Mouse (Mus musculus) heart, embryonic 12.5 days (tissue): ENCODE measurements around the gene Cdc6. TPM values are rescaled to one million over a fixed set of nuclear protein-coding genes. Genes with fewer than 3 reads are reported as not detected.

Experiments
- ATAC-seq: fragments of 200-750 bp; cut with Nextera tagmentation; 2 replicates; pipeline ENCODE4 v1.8.0; 2017; ENCODE audit warnings: moderate TSS enrichment, moderate library complexity; ENCODE audit not compliant: insufficient number of reproducible peaks, low FRiP score
- H3K27ac ChIP-seq: fragments of 300-500 bp; sonication (generic); 2 replicates; pipeline ENCODE4 v1.5.1; 2016; ENCODE audit warnings: mild to moderate bottlenecking, moderate library complexity; ENCODE audit not compliant: poor library complexity, severe bottlenecking
- H3K27me3 ChIP-seq: fragments of 300-500 bp; sonication (generic); replicated peaks from 2 replicates; pipeline ENCODE4 v1.6.1; 2016; ENCODE audit warnings: mild to moderate bottlenecking, moderate library complexity
- H3K36me3 ChIP-seq: fragments of 300-500 bp; sonication (generic); 2 replicates; pipeline ENCODE4 v1.6.1; 2016; ENCODE audit warnings: mild to moderate bottlenecking, moderate library complexity
- H3K4me1 ChIP-seq: fragments of 300-500 bp; sonication (generic); replicated peaks from 2 replicates; pipeline ENCODE4 v1.6.1; 2016; ENCODE audit warnings: mild to moderate bottlenecking
- H3K4me2 ChIP-seq: fragments of 300-500 bp; sonication (generic); 2 replicates; pipeline ENCODE4 v1.6.1; 2016; ENCODE audit warnings: mild to moderate bottlenecking, moderate library complexity
- H3K4me3 ChIP-seq: fragments of 300-500 bp; sonication (generic); 2 replicates; pipeline ENCODE4 v1.5.1; 2016; ENCODE audit warnings: mild to moderate bottlenecking
- H3K9ac ChIP-seq: fragments of 300-500 bp; sonication (generic); 2 replicates; pipeline ENCODE4 v1.6.1; 2016; ENCODE audit warnings: mild to moderate bottlenecking, moderate library complexity
- H3K9me3 ChIP-seq: fragments of 300-500 bp; sonication (generic); replicated peaks from 2 replicates; pipeline ENCODE4 v1.6.1; 2016; ENCODE audit warnings: mild to moderate bottlenecking, moderate library complexity
- WGBS: fragments of 180-500 bp; shearing (Covaris S2); methylation state at CpG from one replicate; pipeline ENCODE4 v1.1.7; 2016; 5-methylcytosine and 5-hydroxymethylcytosine counted together
- polyA plus RNA-seq: library from polyadenylated mRNA; unstranded; fragments of >200 nt; fragmentation: Nextera tagmentation; extraction: Ambion mirVana; gene quantifications from 2 replicates; pipeline ENCODE4 v1.2.1, GENCODE M21; 2016

Gene Cdc6
- polyA plus RNA-seq, 1 experiment from 2014 or later, result 27.0 TPM

DNA sequence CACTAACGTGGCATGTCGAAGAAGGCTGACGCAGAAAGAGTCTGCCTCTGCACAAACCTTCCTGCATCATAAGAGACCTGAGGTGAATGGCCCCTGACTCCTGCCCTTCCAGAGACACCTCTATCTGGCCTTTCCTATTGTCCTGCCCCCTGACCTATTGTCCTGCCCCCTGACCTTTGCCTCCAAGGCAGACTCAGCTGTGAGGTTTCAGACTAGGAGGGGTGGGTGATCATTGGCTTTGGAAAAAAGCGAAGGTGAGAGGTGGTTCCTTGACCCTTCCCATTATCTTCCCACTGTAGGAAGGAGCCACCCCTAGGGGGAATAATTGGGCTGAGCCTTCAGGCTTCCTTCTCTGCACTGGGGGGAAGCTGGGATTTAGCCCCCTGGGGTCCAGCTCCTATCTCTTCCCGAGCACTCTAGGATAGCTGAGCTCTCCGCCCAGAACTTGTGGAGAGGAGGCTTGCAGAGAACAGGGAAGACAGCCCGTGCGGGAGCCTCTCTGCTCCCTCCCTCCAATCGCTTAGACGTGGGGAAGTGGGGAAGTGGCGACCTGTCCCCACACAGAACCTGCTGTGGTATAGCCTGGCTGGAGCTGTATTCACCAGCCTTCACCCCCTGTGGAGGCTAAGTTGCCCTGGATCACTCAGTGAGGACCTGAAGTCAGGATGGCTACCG, 55.0 kb downstream of the Cdc6 start:
- H3K9me3 ChIP-seq, result no peaks in the 10 kb centered on the region
- no peak for ATAC-seq
- peak overlapping the region; percentile 100 for H3K4me2 ChIP-seq
- H3K27ac ChIP-seq, result peak overlapping the region; percentile 87
- H3K4me1 ChIP-seq, result peaks cover 88% of the 10 kb centered on the region
- peaks cover 21% of the 10 kb centered on the region for H3K36me3 ChIP-seq
- H3K9ac ChIP-seq, result peak overlapping the region; percentile 88
- H3K4me3 ChIP-seq, result peak overlapping the region; percentile 77
- H3K27me3 ChIP-seq, result no peaks in the 10 kb centered on the region
- 7% methylated on average over 12 of the region's 12 CpGs for WGBS

- no peaks in the 10 kb centered on the region for H3K27me3 ChIP-seq
- peak overlapping the region; percentile 87 for H3K27ac ChIP-seq
- H3K9ac ChIP-seq, result peak overlapping the region; percentile 88
- peak overlapping the region; percentile 100 for H3K4me2 ChIP-seq
- peaks cover 23% of the 10 kb centered on the region for H3K36me3 ChIP-seq
- H3K4me1 ChIP-seq, result peaks cover 96% of the 10 kb centered on the region
- ATAC-seq, result peak; percentile 81
- 0% methylated on average over 31 of the region's 32 CpGs for WGBS
- peak overlapping the region; percentile 77 for H3K4me3 ChIP-seq
- H3K9me3 ChIP-seq, result no peaks in the 10 kb centered on the region
Observed at GRCm38 (mm10) chr11:98963191-98964021, 55.8 kb downstream of the Cdc6 start.

GRCm38 (mm10) chr11:98964201-98964615, 56.6 kb downstream of the Cdc6 start:
- ATAC-seq, result no peak

DNA sequence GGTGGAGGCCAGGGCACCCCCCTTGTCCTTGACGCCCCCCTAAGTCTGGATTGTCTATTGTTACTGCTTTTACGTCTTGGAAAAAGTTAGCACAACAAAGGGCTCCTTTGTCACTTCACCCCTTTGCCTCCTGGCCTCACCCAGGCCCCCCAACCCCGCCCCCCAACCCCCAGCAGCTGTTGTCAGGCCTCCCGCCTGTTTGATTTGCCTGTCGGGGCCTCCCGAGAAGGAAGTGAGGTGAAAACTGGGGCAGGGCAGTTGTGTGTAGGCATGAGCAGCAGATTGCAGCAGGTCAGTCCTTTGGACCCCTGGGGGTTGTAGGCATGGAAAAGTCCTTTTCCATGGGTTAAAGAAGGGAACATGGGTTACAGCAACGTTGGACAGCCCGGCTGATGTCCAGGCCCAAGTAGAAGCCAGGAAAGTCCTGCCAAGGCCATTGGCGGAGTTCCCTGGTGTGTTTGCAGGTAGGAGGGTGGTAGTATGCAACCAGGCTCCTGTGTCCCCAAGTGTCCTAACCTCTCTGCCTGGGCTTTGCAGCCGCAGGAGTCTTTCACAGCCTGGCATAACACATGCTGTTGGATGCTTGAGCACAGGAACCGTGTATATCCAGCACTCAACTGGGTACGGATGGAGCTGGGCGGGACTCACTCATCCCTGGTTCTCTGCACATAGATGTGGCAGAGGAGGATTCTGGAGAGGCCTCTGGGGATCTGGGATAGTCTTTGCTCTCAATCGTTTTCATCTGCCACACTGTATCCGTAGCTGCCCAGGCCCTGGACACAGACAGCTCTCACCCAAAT, 57.2 kb downstream of the Cdc6 start:
- peak overlapping the region; percentile 77 for H3K4me3 ChIP-seq
- H3K36me3 ChIP-seq, result peaks cover 35% of the 10 kb centered on the region
- H3K4me1 ChIP-seq, result peaks cover 98% of the 10 kb centered on the region
- H3K27me3 ChIP-seq, result no peaks in the 10 kb centered on the region
- peak overlapping the region; percentile 87 for H3K27ac ChIP-seq
- WGBS, result 24% methylated on average over 15 of the region's 15 CpGs
- H3K4me2 ChIP-seq, result peak overlapping the region; percentile 100
- H3K9me3 ChIP-seq, result no peaks in the 10 kb centered on the region
- ATAC-seq, result no peak
- peak overlapping the region; percentile 88 for H3K9ac ChIP-seq

More at GRCm38 (mm10) chr11:98964201-98964615, 56.6 kb downstream of the Cdc6 start:
- Histone ChIP-seq H3K9ac (peak overlapping the region; percentile 88), H3K4me1 (peaks cover 98% of the 10 kb centered on the region), H3K36me3 (peaks cover 30% of the 10 kb centered on the region), H3K27ac (peak overlapping the region; percentile 87), H3K9me3 (no peaks in the 10 kb centered on the region), H3K4me2 (peak overlapping the region; percentile 100), H3K4me3 (peak overlapping the region; percentile 77), H3K27me3 (no peaks in the 10 kb centered on the region)
- WGBS, result 23% methylated on average over 6 of the region's 6 CpGs

GRCm38 (mm10) chr11:98965416-98966077, 57.9 kb downstream of the Cdc6 start:
- no peaks in the 10 kb centered on the region for H3K27me3 ChIP-seq
- no peak for ATAC-seq
- peaks cover 98% of the 10 kb centered on the region for H3K4me1 ChIP-seq
- 14% methylated on average over 11 of the region's 11 CpGs for WGBS
- H3K4me2 ChIP-seq, result peak overlapping the region; percentile 100
- H3K9me3 ChIP-seq, result no peaks in the 10 kb centered on the region
- peak overlapping the region; percentile 87; the same call in 1 of the 2 replicates for H3K27ac ChIP-seq
- H3K4me3 ChIP-seq, result peak overlapping the region; percentile 77
- H3K9ac ChIP-seq, result peak overlapping the region; percentile 88
- H3K36me3 ChIP-seq, result peaks cover 42% of the 10 kb centered on the region

GRCm38 (mm10) chr11:98966499-98967141, 59.0 kb downstream of the Cdc6 start:
- Histone ChIP-seq H3K36me3 (peaks cover 53% of the 10 kb centered on the region), H3K4me3 (no peak overlapping the region), H3K4me1 (peaks cover 98% of the 10 kb centered on the region), H3K9me3 (no peaks in the 10 kb centered on the region), H3K27ac (peak overlapping the region; percentile 34; the same call in 1 of the 2 replicates), H3K27me3 (no peaks in the 10 kb centered on the region), H3K9ac (0 out of 2 replicates have a peak overlapping the region, but pooled peaks have one; percentile 32), H3K4me2 (peak overlapping the region; percentile 100; the same call in 1 of the 2 replicates)
- 31% methylated on average over 9 of the region's 9 CpGs for WGBS
- ATAC-seq, result no peak

- H3K36me3 ChIP-seq, result peaks cover 66% of the 10 kb centered on the region
- H3K9me3 ChIP-seq, result no peaks in the 10 kb centered on the region
- peak overlapping the region; percentile 26; the same call in 1 of the 2 replicates for H3K9ac ChIP-seq
- WGBS, result 70% methylated on average over 16 of the region's 16 CpGs
- no peaks in the 10 kb centered on the region for H3K27me3 ChIP-seq
- peaks cover 85% of the 10 kb centered on the region for H3K4me1 ChIP-seq
- H3K27ac ChIP-seq, result no peak overlapping the region
- no peak overlapping the region for H3K4me3 ChIP-seq
- ATAC-seq, result no peak
- H3K4me2 ChIP-seq, result no peak overlapping the region; the same call in 1 of the 2 replicates
Observed at GRCm38 (mm10) chr11:98968079-98968478, 60.5 kb downstream of the Cdc6 start.

GRCm38 (mm10) chr11:98968716-98969495, 61.3 kb downstream of the Cdc6 start:
- H3K4me2 ChIP-seq, result peak overlapping the region; percentile 8; the same call in 1 of the 2 replicates
- H3K9me3 ChIP-seq, result no peaks in the 10 kb centered on the region
- peak overlapping the region; percentile 29; the same call in 1 of the 2 replicates for H3K9ac ChIP-seq
- no peak for ATAC-seq
- peaks cover 77% of the 10 kb centered on the region for H3K4me1 ChIP-seq
- no peak overlapping the region for H3K4me3 ChIP-seq
- H3K27ac ChIP-seq, result 0 out of 2 replicates have a peak overlapping the region, but pooled peaks have one; percentile 10
- H3K36me3 ChIP-seq, result peaks cover 74% of the 10 kb centered on the region
- no peaks in the 10 kb centered on the region for H3K27me3 ChIP-seq
- 19% methylated on average over 20 of the region's 20 CpGs for WGBS

DNA sequence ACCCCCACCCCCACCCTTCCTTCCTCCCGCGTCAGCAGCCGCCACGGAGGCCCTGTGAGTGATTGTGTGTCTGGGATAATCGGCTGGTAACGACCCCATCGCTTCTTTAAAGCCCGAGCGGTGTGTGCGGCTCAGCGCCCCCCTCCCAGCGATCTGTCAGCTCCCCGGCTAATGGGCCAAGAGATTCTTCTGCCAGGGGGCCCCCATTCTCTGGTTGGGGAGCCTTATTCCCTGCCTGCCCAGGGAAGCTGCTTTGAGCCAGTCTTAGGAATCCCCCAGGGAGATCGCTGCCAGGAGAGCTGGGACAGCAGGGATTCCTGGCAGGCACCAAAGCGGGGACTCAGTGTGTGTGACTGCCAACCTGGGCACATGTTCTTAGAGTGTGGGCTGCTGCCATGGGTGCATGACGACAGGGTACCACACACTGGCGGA, 61.9 kb downstream of the Cdc6 start:
- Histone ChIP-seq H3K9ac (0 out of 2 replicates have a peak overlapping the region, but pooled peaks have one; percentile 29), H3K27ac (0 out of 2 replicates have a peak overlapping the region, but pooled peaks have one; percentile 8), H3K36me3 (peaks cover 80% of the 10 kb centered on the region), H3K27me3 (no peaks in the 10 kb centered on the region), H3K4me3 (no peak overlapping the region), H3K4me2 (peak overlapping the region; percentile 8; the same call in 1 of the 2 replicates), H3K4me1 (peaks cover 71% of the 10 kb centered on the region), H3K9me3 (no peaks in the 10 kb centered on the region)
- no peak for ATAC-seq
- WGBS, result 34% methylated on average over 17 of the region's 17 CpGs
